Mouse (Mus musculus) liver, postnatal 0 days (tissue): ENCODE results near the gene Plxna4.

Experiments
- CTCF ChIP-seq: sonication (generic); IDR thresholded peaks from 2 replicates; pipeline ENCODE4 v1.5.1; 2016; ENCODE audit warnings: antibody characterized with exemption, low read depth
- EP300 ChIP-seq: IDR thresholded peaks from 2 replicates; pipeline ENCODE4 v1.6.1; 2016; ENCODE audit warnings: antibody characterized with exemption, low read depth, mild to moderate bottlenecking

DNA sequence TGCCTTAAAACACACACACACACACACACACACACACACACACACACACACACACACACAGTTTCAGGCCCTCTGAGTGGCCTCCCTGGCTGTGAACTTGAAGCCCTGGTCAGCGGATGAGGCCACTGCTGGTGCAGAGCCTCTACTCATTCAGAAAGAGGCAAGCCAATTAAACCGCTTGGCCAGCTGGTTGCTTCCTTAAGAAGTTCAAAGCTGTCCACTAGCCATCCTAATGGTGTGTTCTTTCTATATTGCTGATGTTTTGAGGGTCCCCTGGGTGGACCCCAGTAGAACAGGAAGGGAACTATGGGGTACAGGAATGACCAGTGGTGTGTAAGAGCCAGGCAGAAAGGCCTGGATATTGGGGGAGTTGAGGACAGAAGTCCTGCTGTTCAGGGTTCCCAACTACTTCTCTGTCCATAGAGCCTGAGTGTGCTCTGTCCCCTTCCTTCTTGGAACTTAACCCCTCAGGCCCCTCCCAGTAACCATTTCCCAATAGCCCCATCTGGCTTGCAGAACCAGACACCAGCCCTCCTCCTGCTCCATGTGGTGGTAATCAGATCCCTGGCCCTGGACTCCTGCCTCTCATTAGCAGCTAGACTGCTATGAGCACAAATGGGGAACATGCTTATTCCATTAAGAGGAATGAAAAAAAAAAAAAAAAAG, 408.5 kb downstream of the Plxna4 start:
- TF ChIP-seq CTCF (no peak), EP300 (no peak)
